Mouse (Mus musculus): Measurements from ENCODE around the gene Zbtb9. TPM values are rescaled to one million over a fixed set of nuclear protein-coding genes. Genes with fewer than 3 reads are reported as not detected.
"Not testable (repeated sequence)": the region's sequence is repeated elsewhere in the genome, so short reads cannot be mapped to it uniquely, and the experiment has no call there.

Zbtb9 gene
- polyA plus RNA-seq, 1 experiment from 2014 or later = 14.7 TPM

DNA sequence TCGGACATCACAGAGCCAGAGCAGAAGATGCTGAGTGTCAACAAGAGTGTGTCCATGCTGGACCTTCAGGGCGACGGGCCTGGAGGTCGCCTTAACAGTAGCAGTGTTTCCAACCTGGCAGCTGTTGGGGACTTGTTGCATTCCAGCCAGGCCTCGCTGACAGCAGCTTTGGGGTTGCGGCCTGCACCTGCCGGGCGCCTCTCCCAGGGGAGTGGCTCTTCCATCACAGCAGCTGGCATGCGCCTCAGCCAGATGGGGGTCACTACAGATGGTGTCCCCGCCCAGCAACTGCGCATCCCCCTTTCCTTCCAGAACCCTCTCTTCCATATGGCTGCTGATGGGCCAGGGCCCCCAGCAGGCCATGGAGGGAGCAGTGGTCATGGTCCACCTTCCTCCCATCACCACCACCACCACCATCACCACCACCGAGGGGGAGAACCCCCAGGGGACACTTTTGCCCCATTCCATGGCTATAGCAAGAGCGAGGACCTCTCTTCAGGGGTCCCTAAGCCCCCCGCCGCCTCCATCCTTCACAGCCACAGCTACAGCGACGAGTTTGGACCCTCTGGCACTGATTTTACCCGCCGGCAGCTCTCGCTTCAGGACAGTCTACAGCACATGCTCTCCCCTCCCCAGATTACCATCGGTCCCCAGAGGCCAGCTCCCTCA, 11.3 kb upstream of the Zbtb9 start:
- Histone ChIP-seq H3K4me3 (no peak overlapping the region), H3K4me1 (replicated peaks) (no peaks in the 10 kb centered on the region), H3K27me3 (no peaks in the 10 kb centered on the region), H3K36me3 (peaks cover 91% of the 10 kb centered on the region), H3K4me2 (no peak overlapping the region), H3K9me3 (no peaks in the 10 kb centered on the region), H3K27ac (replicated peaks) (no peak overlapping the region), H3K9ac (no peak overlapping the region)
- WGBS = 89% methylated on average over 21 of the region's 21 CpGs
- no peak for ATAC-seq (ENCODE audit: low FRiP score, low read depth)

DNA sequence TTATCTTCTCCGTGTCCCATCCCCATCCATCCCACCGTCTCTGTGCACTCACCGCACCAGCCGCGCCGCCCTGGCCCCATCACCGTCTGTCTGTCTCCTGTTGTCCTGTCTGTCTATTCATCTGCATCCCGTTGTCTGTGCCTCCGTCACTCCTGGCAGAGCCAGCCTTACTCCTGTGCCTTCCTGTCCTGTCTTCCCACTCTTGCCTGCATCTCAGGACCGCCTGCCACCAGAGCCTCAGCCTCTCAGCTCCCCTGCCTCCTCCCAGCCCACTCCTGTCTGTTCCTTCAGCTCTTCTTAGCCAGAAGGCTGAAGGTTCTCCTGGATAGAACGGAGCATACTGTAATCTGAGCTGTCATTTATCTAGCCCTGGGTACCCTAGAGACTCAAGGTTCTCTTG, 6.0 kb upstream of the Zbtb9 start:
- Histone ChIP-seq H3K27me3 (no peaks in the 10 kb centered on the region), H3K4me1 (replicated peaks) (peaks cover 11% of the 10 kb centered on the region), H3K9ac (no peak overlapping the region), H3K4me2 (no peak overlapping the region), H3K27ac (replicated peaks) (no peak overlapping the region), H3K4me3 (no peak overlapping the region), H3K9me3 (no peaks in the 10 kb centered on the region), H3K36me3 (peaks cover 69% of the 10 kb centered on the region)
- ATAC-seq (ENCODE audit: low FRiP score, low read depth) = no peak
- 93% methylated on average over 11 of the region's 11 CpGs for WGBS

DNA sequence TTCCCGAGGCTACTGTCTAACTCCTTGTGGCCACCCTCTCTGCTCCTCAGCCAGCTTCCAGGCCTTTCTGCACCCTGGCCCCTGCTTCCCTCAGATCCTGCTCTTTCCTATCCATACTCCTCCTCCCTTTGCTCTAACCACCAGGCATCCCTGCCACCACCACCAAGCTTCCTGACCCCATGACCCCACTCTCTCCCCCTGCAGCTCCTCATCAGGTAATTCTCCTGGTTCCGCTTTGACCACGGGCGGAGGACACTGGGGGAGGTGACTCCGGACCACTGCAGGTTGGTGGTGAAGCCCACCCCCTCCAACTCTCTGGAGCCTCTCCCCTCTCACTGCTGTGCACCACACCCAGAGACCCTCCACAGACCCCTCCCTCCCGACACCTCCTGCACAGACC, 5.5 kb upstream of the Zbtb9 start:
- Histone ChIP-seq H3K9ac (no peak overlapping the region), H3K9me3 (no peaks in the 10 kb centered on the region), H3K4me1 (replicated peaks) (peaks cover 16% of the 10 kb centered on the region), H3K27me3 (no peaks in the 10 kb centered on the region), H3K27ac (replicated peaks) (no peak overlapping the region), H3K36me3 (peaks cover 65% of the 10 kb centered on the region), H3K4me3 (no peak overlapping the region), H3K4me2 (no peak overlapping the region)
- WGBS = 89% methylated on average over 6 of the region's 6 CpGs
- ATAC-seq (ENCODE audit: low FRiP score, low read depth) = no peak

DNA sequence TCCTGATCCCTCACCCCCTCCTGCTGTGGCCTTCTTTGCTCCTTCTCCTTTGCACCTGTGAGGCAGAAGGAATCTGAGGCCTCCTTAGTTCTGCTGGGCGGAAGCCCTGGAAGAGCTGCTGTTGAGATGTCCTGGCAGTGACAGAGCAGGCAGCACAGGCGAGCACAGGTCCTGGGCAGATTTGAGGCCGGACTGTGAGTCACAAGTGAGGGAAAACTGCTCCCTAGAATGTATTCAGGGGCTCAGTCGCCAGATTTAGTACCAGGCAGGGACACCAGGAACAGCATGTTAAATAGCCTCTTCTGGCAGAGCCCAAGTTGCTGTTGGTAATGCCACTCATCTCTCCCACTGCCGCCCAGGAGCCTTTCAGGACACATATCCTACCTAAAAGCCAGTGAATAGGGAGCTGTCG, 4.8 kb upstream of the Zbtb9 start:
- no peaks in the 10 kb centered on the region for H3K27me3 ChIP-seq
- H3K9me3 ChIP-seq = no peaks in the 10 kb centered on the region
- H3K36me3 ChIP-seq = peaks cover 57% of the 10 kb centered on the region
- no peak overlapping the region for H3K9ac ChIP-seq
- 79% methylated on average over 6 of the region's 6 CpGs for WGBS
- ATAC-seq (ENCODE audit: low FRiP score, low read depth) = no peak
- H3K4me1 ChIP-seq (replicated peaks) = peaks cover 18% of the 10 kb centered on the region
- H3K27ac ChIP-seq (replicated peaks) = no peak overlapping the region
- no peak overlapping the region for H3K4me2 ChIP-seq
- H3K4me3 ChIP-seq = no peak overlapping the region

DNA sequence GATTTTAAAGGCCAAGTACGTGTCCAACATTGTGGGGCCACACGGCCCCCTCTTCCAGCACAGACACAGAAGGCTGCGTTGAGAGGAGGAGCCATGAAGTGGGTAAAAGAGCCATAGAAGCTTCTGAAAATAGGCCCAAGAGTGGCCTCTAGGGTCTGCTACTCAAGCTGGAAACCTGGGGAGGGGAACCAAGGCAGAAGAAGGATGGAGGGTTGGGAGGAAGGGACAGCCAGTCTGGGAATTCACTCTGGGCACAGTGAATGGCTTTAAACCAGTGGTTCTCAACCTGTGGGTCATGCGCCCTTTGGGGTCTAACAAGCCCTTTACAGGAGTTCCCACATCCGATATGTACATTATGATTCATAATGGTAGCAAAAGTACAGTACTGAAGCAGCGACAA, 3.7 kb upstream of the Zbtb9 start:
- H3K36me3 ChIP-seq = peaks cover 49% of the 10 kb centered on the region
- no peaks in the 10 kb centered on the region for H3K27me3 ChIP-seq

DNA sequence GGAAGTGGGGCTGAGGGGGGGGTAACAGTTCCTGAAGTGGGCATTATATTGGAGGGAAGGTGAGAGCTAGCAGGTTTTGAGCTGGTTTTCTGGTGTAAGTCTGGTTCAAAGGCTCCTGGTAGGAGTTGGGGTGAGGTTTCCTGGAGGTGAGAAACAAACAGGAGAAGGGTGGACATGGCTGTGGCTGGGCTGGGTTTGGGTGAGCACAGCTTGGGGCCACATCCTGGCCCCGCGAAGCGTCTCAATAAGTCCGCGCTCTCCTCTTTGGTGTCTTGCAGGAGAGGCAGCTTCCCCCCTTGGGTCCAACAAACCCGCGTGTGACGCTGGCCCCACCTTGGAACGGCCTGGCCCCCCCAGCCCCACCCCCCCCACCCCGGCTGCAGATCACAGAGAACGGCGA, 2.7 kb upstream of the Zbtb9 start:
- H3K4me1 ChIP-seq (replicated peaks) = peaks cover 35% of the 10 kb centered on the region

More for the DNA sequence above, 3.7 kb upstream of the Zbtb9 start:
- Histone ChIP-seq H3K4me2 (no peak overlapping the region), H3K4me1 (replicated peaks) (peaks cover 26% of the 10 kb centered on the region), H3K9ac (no peak overlapping the region), H3K9me3 (no peaks in the 10 kb centered on the region), H3K4me3 (no peak overlapping the region), H3K27ac (replicated peaks) (no peak overlapping the region)
- ATAC-seq (ENCODE audit: low FRiP score, low read depth) = no peak
- WGBS = 88% methylated on average over 6 of the region's 6 CpGs

DNA sequence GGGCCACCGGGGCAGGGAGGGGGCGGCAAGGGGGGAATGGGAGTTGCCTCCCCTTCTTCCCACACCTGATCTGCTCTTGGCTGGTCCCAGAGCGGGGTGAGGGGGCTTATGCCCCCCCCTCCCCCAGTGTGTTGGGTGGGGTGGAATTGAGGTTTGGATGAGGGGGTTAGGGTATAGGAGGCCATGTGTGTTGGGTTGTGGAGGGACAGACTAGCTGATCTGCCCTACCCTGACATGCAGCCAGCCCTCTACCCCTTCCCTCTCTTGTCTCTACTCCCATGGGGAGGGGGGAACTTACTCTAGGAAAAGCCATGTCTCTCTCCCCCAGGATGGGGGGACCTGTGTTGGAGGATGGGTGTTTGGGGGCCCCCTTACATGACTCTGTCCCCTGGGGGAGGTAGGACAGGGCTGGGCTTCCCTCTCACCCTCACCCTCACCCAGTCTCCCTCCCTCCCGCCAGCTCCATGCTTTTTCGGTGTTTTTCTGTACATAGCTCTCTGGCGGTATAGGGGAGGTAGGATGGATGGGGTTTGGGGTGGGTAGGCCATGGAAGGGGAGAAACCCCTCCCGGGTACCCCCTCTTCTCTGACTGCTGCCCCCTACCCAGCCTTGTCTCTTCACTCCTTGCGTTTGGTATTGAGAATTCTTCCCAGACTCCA, 1.6 kb upstream of the Zbtb9 start:
- WGBS = 46% methylated on average over 8 of the region's 8 CpGs
- Histone ChIP-seq H3K36me3 (peaks cover 49% of the 10 kb centered on the region), H3K9ac (no peak overlapping the region)

More for the DNA sequence above, 2.7 kb upstream of the Zbtb9 start:
- WGBS = 67% methylated on average over 12 of the region's 12 CpGs
- peaks cover 48% of the 10 kb centered on the region for H3K36me3 ChIP-seq
- no peak for ATAC-seq (ENCODE audit: low FRiP score, low read depth)
- no peaks in the 10 kb centered on the region for H3K9me3 ChIP-seq
- H3K27ac ChIP-seq (replicated peaks) = no peak overlapping the region
- H3K4me2 ChIP-seq = no peak overlapping the region
- H3K4me3 ChIP-seq = no peak overlapping the region
- no peak overlapping the region for H3K9ac ChIP-seq
- no peaks in the 10 kb centered on the region for H3K27me3 ChIP-seq

DNA sequence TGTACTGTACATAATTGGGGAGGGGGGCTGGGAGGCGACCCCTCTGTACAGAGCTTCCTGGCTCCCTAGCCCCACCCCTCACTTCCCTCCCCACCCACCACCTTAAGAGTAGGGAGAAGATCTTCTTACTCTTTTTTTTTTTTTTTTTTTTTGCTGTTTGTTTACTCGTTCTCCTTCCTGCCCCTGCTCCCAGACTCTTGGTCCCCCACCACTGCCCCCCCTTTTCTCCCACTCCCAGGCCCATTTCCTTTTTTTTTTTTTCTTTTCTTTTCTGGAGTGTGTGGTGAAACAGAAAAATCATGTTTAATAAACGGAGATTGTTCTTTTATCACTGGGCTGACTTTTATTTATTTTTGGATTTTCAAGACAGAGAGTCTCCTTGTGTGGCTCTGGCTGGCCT, 860 bp upstream of the Zbtb9 start:
- H3K27me3 ChIP-seq = no peaks in the 10 kb centered on the region
- peaks cover 48% of the 10 kb centered on the region for H3K36me3 ChIP-seq
- peak overlapping the region; percentile 80 for H3K9ac ChIP-seq
- peaks cover 54% of the 10 kb centered on the region for H3K4me1 ChIP-seq (replicated peaks)
- no peaks in the 10 kb centered on the region for H3K9me3 ChIP-seq
- H3K27ac ChIP-seq (replicated peaks) = peak overlapping the region; percentile 84
- peak overlapping the region; percentile 94 for H3K4me2 ChIP-seq
- 1% methylated on average over 3 of the region's 3 CpGs for WGBS
- no peak for ATAC-seq (ENCODE audit: low FRiP score, low read depth)
- H3K4me3 ChIP-seq = peak overlapping the region; percentile 86

More for the DNA sequence above, 1.6 kb upstream of the Zbtb9 start:
- ATAC-seq (ENCODE audit: low FRiP score, low read depth) = no peak
- Histone ChIP-seq H3K4me1 (replicated peaks) (peaks cover 47% of the 10 kb centered on the region), H3K4me2 (peak overlapping the region; percentile 94), H3K27ac (replicated peaks) (peak overlapping the region; percentile 5; the same call in 1 of the 2 replicates), H3K27me3 (no peaks in the 10 kb centered on the region), H3K9me3 (no peaks in the 10 kb centered on the region), H3K4me3 (no peak overlapping the region)

DNA sequence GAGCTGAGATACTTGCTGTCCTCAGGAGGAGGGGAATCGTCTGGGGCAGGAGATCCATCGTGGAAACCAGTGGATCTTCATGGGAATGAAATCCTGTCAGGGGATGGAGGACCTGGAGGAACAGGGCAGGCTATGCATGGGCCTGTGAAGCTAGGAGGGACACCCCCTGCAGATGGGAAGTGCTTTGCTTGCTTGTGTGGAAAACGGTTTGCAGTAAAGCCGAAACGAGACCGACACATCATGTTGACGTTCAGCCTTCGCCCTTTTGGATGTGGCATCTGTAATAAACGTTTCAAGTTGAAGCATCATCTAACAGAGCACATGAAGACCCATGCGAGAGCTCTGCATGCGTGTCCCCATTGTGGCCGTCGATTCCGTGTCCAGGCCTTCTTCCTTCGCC, 1.6 kb downstream of the Zbtb9 start:
- Histone ChIP-seq H3K4me3 (peak overlapping the region; percentile 86; the same call in 1 of the 2 replicates), H3K9ac (no peak overlapping the region), H3K9me3 (no peaks in the 10 kb centered on the region), H3K4me1 (replicated peaks) (peaks cover 64% of the 10 kb centered on the region), H3K27me3 (no peaks in the 10 kb centered on the region), H3K4me2 (peak overlapping the region; percentile 94), H3K36me3 (peaks cover 51% of the 10 kb centered on the region), H3K27ac (replicated peaks) (no peak overlapping the region)
- WGBS = 94% methylated on average over 15 of the region's 15 CpGs
- ATAC-seq (ENCODE audit: low FRiP score, low read depth) = no peak

DNA sequence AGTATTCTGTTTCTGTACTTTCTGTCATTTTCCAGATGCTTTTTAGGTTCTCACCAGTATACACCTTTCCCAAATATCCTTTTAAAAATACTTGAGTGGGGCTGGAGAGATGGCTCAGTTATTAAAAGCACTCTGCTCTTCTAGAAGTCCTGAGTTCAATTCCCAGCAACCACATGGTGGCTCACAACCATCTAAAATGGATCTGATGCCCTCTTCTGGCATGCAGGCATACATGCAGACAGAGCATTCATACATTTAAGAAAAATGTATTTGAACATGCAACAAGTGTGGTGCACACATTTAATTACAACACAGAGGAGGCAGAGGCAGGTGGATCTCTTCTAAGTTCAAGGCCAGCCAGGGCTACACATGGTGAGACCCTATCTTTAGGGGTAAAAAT, 2.4 kb downstream of the Zbtb9 start:
- no peak overlapping the region for H3K27ac ChIP-seq (replicated peaks)
- no peaks in the 10 kb centered on the region for H3K27me3 ChIP-seq
- H3K9me3 ChIP-seq = no peaks in the 10 kb centered on the region
- no peak overlapping the region for H3K4me2 ChIP-seq
- H3K9ac ChIP-seq = no peak overlapping the region
- peaks cover 49% of the 10 kb centered on the region for H3K36me3 ChIP-seq
- peaks cover 64% of the 10 kb centered on the region for H3K4me1 ChIP-seq (replicated peaks)
- ATAC-seq (ENCODE audit: low FRiP score, low read depth) = no peak
- no peak overlapping the region for H3K4me3 ChIP-seq

DNA sequence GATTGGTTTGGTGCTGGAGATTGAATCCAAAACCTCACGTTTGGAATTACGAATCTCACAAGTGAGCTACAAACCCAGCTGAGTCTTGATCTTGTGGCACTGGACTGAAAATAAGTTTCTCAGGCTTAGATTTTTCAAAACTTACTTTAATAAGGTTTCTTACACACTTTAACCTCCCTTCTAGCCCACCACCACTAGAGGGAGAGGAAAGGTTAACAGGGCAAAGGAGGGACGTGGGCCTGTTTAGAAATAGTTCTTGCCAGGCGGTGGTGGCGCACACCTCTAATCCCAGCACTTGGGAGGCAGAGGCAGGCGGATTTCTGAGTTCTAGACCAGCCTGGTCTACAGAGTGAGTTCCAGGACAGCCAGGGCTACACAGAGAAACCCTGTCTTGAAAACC, 4.4 kb downstream of the Zbtb9 start:
- ATAC-seq (ENCODE audit: low FRiP score, low read depth) = not testable (repeated sequence)
- whole genome bisulfite sequencing = 92% methylated on average over 6 of the region's 6 CpGs
- H3K36me3 ChIP-seq = peaks cover 49% of the 10 kb centered on the region

DNA sequence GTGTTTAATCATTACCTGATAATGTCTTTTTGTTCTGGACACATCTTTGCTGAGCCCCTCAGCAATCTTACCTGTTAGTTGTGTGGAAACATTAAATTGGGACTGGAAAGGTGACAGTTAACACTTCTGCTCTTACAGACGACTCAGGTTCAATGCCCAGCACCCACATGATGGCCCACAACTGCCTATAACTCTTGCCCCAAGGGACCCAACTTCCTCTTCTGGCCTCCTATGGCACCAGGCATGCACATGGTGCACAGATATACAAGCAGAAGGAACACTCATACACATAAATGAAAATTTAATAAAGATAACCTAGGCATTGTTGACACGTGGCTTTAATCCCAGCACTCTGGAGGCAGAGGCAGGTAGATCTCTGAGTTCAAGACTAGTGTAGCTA, 6.5 kb downstream of the Zbtb9 start:
- H3K4me3 ChIP-seq = no peak overlapping the region
- no peaks in the 10 kb centered on the region for H3K27me3 ChIP-seq
- no peak for ATAC-seq (ENCODE audit: low FRiP score, low read depth)
- H3K36me3 ChIP-seq = peaks cover 48% of the 10 kb centered on the region
- H3K27ac ChIP-seq (replicated peaks) = no peak overlapping the region
- H3K4me2 ChIP-seq = no peak overlapping the region
- H3K4me1 ChIP-seq (replicated peaks) = peaks cover 36% of the 10 kb centered on the region
- H3K9me3 ChIP-seq = no peaks in the 10 kb centered on the region
- H3K9ac ChIP-seq = no peak overlapping the region
- 81% methylated on average over 2 of the region's 2 CpGs for WGBS

More for the DNA sequence above, 4.4 kb downstream of the Zbtb9 start:
- H3K4me3 ChIP-seq; H3K27ac ChIP-seq (replicated peaks); H3K9ac ChIP-seq; H3K27me3 ChIP-seq; H3K9me3 ChIP-seq; H3K4me2 ChIP-seq: not testable (repeated sequence)
- H3K4me1 ChIP-seq (replicated peaks) = peaks cover 49% of the 10 kb centered on the region
